Mouse (Mus musculus) ES-E14 (cell line): ENCODE results near the gene Schip1.

Experiments
- CHD2 ChIP-seq: IDR thresholded peaks from 2 replicates; pipeline ENCODE4 v1.6.1; 2014; ENCODE audit warnings: mild to moderate bottlenecking, low read depth, low read length, inconsistent platforms
- HCFC1 ChIP-seq: IDR thresholded peaks from 2 replicates; pipeline ENCODE4 v1.6.1; 2012; ENCODE audit warnings: low read length, inconsistent platforms, borderline replicate concordance; ENCODE audit not compliant: insufficient read depth
- MAFK ChIP-seq: IDR thresholded peaks from 2 replicates; pipeline ENCODE4 v1.6.1; 2014; ENCODE audit warnings: mild to moderate bottlenecking, low read depth, low read length, inconsistent platforms; ENCODE audit not compliant: insufficient read depth
- ZC3H11A ChIP-seq: IDR thresholded peaks from 2 replicates; pipeline ENCODE4 v1.6.1; 2012; ENCODE audit warnings: low read depth, mild to moderate bottlenecking, inconsistent platforms, low read length, borderline replicate concordance
- ZNF384 ChIP-seq: IDR thresholded peaks from 2 replicates; pipeline ENCODE4 v1.6.1; 2012; ENCODE audit warnings: low read depth, low read length, inconsistent platforms

- TF ChIP-seq ZNF384 (no peak), HCFC1 (no peak), MAFK (no peak), ZC3H11A (no peak), CHD2 (no peak)
Measured at GRCm38 (mm10) chr3:68621971-68622370, 557.4 kb downstream of the Schip1 start.
